Mouse (Mus musculus) midbrain, embryonic 13.5 days (tissue): ENCODE data around the gene Gm17535. TPM values are rescaled to one million over a fixed set of nuclear protein-coding genes. Genes with fewer than 3 reads are reported as not detected.
A peak's percentile ranks its signal among the peaks of the same experiment; 100 is the strongest.
"Not testable (repeated sequence)": the region's sequence is repeated elsewhere in the genome, so short reads cannot be mapped to it uniquely, and the experiment has no call there.

Experiments
- ATAC-seq: fragments of 200-750 bp; cut with Nextera tagmentation; 2 replicates; pipeline ENCODE4 v1.8.0; 2017; ENCODE audit warnings: mild to moderate bottlenecking, moderate TSS enrichment, moderate library complexity
- H3K27ac ChIP-seq: fragments of 300-500 bp; sonication (generic); 2 replicates; pipeline ENCODE4 v1.5.1; 2015; ENCODE audit warnings: inconsistent platforms, mild to moderate bottlenecking, moderate library complexity
- H3K27me3 ChIP-seq: fragments of 300-500 bp; sonication (generic); 2 replicates; pipeline ENCODE4 v1.6.1; 2015; ENCODE audit warnings: mild to moderate bottlenecking, inconsistent platforms
- H3K36me3 ChIP-seq: fragments of 300-500 bp; sonication (generic); 2 replicates; pipeline ENCODE4 v1.6.1; 2015; ENCODE audit warnings: mild to moderate bottlenecking, inconsistent platforms
- H3K4me1 ChIP-seq: fragments of 300-500 bp; sonication (generic); replicated peaks from 2 replicates; pipeline ENCODE4 v1.6.1; 2015; ENCODE audit warnings: inconsistent platforms
- H3K4me2 ChIP-seq: fragments of 300-500 bp; sonication (generic); replicated peaks from 2 replicates; pipeline ENCODE4 v1.6.1; 2015; ENCODE audit warnings: moderate library complexity, mild to moderate bottlenecking, inconsistent platforms
- H3K4me3 ChIP-seq: fragments of 300-500 bp; sonication (generic); replicated peaks from 2 replicates; pipeline ENCODE4 v1.5.1; 2015; ENCODE audit warnings: mild to moderate bottlenecking, inconsistent platforms
- H3K9ac ChIP-seq: fragments of 300-500 bp; sonication (generic); replicated peaks from 2 replicates; pipeline ENCODE4 v1.6.1; 2015; ENCODE audit warnings: mild to moderate bottlenecking, inconsistent platforms
- H3K9me3 ChIP-seq: fragments of 300-500 bp; sonication (generic); 2 replicates; pipeline ENCODE4 v1.6.1; 2016; ENCODE audit warnings: mild to moderate bottlenecking, inconsistent platforms
- WGBS: fragments of 180-500 bp; shearing (Covaris S2); methylation state at CpG from one replicate; pipeline ENCODE4 v1.1.7; 2015; 5-methylcytosine and 5-hydroxymethylcytosine counted together
- microRNA-seq: library from miRNA; unstranded; fragments of <30 nt; microRNA quantifications from one replicate; pipeline ENCODE4, GENCODE M21; 2016
- polyA plus RNA-seq: library from polyadenylated mRNA; unstranded; fragments of >200 nt; fragmentation: Nextera tagmentation; extraction: Ambion mirVana; gene quantifications from 2 replicates; pipeline ENCODE4 v1.2.1, GENCODE M21; 2015

The Gm17535 gene
- polyA plus RNA-seq, 1 experiment from 2014 or later = not detected

DNA sequence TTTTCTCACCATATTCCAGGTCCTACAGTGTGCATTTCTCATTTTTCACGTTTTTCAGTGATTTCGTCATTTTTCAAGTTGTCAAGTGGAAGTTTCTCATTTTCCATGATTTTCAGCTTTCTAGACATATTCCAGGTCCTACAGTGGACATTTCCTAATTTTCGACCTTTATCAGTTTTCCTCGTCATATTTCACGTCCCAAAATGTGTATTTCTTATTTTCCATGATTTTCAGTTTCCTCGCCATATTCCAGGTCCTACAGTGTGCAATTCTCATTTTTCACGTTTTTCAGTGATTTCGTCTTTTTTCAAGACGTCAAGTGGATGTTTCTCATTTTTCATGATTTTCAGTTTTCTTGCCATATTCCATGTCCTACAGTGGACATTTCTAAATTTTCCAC lies 7.2 kb upstream of the Gm17535 start:
- 0 out of 2 replicates have a peak, but pooled peaks have one; percentile 2 for ATAC-seq
- not testable (repeated sequence) for H3K4me3 ChIP-seq

GRCm38 (mm10) chr9:3029276-3030000 lies 5.0 kb upstream of the Gm17535 start:
- not testable (repeated sequence) for H3K4me2 ChIP-seq, H3K4me3 ChIP-seq, H3K27me3 ChIP-seq, ATAC-seq, H3K9ac ChIP-seq, H3K36me3 ChIP-seq, H3K9me3 ChIP-seq, H3K4me1 ChIP-seq, H3K27ac ChIP-seq
- WGBS = 66% methylated on average over 13 of the region's 16 CpGs

More for the DNA sequence above, 7.2 kb upstream of the Gm17535 start:
- not testable (repeated sequence) for H3K27me3 ChIP-seq, H3K36me3 ChIP-seq, H3K4me1 ChIP-seq, H3K9ac ChIP-seq, H3K27ac ChIP-seq, H3K4me2 ChIP-seq, H3K9me3 ChIP-seq
- 75% methylated on average over 9 of the region's 9 CpGs for WGBS

DNA sequence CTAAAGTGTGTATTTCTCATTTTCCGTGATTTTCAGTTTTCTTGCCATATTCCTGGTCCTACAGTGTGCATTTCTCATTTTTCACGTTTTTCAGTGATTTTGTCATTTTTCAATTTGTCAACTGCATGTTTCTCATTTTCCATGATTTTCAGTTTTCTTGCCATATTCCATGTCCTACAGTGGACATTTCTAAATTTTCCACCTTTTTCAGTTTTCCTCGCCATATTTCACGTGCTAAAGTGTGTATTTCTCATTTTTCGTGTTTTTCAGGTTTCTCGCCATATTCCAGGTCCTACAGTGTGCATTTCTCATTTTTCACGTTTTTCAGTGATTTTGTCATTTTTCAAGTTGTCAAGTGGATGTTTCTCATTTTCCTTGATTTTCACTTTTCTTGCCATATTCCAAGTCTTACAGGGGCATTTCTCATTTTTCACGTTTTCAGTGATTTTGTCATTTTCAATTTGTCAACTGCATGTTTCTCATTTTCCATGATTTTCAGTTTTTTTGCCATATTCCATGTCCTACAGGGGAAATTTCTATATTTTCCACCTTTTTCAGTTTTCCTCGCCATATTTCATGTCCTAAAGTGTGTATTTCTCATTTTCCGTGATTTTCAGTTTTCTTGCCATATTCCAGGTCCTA lies 3.6 kb upstream of the Gm17535 start:
- not testable (repeated sequence) for H3K4me2 ChIP-seq, H3K4me1 ChIP-seq, H3K27me3 ChIP-seq, H3K9ac ChIP-seq, H3K9me3 ChIP-seq, H3K36me3 ChIP-seq, H3K4me3 ChIP-seq, ATAC-seq, H3K27ac ChIP-seq
- 67% methylated on average over 2 of the region's 10 CpGs for WGBS

DNA sequence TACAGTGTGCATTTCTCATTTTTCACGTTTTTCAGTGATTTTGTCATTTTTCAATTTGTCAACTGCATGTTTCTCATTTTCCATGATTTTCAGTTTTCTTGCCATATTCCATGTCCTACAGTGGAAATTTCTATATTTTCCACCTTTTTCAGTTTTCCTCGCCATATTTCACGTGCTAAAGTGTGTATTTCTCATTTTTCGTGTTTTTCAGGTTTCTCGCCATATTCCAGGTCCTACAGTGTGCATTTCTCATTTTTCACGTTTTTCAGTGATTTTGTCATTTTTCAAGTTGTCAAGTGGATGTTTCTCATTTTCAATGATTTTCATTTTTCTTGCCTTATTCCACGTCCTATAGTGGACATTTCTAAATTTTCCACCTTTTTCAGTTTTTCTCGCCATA lies 2.2 kb downstream of the Gm17535 start, which contains the start of gene Gm10715:
TSS of gene Gm10715 (plus strand) at position 301 of the 400 bp plus-strand sequence.
- not testable (repeated sequence) for H3K9me3 ChIP-seq, H3K36me3 ChIP-seq, H3K4me2 ChIP-seq, H3K4me3 ChIP-seq, ATAC-seq, H3K27ac ChIP-seq, H3K4me1 ChIP-seq, H3K27me3 ChIP-seq, H3K9ac ChIP-seq
- 83% methylated on average over 8 of the region's 8 CpGs for WGBS

GRCm38 (mm10) chr9:3038161-3038560 lies 3.8 kb downstream of the Gm17535 start:
- not testable (repeated sequence) for H3K4me2 ChIP-seq, H3K4me3 ChIP-seq, H3K9ac ChIP-seq, H3K27ac ChIP-seq, H3K36me3 ChIP-seq, ATAC-seq, H3K27me3 ChIP-seq, H3K9me3 ChIP-seq, H3K4me1 ChIP-seq
- WGBS = 69% methylated on average over 4 of the region's 4 CpGs

Small RNAs within 50 kb of the gene (microRNA-seq; reads per million reads assigned to microRNA genes)
- gene Mir101c = not detected

Other genes starting within 250 kb of the Gm17535 start
- gene Gm10722, start 33.7 kb upstream of the Gm17535 start, polyA plus RNA-seq = not detected in 2 replicates
- 0.32 and 0.35 TPM in 2 replicates for gene Gm11168, start 31.3 kb upstream of the Gm17535 start, polyA plus RNA-seq
- gene Gm10721, start 21.5 kb upstream of the Gm17535 start, polyA plus RNA-seq = 0.37 and 0.51 TPM in 2 replicates
- gene Gm10720, start 18.9 kb upstream of the Gm17535 start, polyA plus RNA-seq = not detected in 2 replicates
- gene Gm10719, start 17.2 kb upstream of the Gm17535 start, polyA plus RNA-seq = 1.3 and 1.4 TPM in 2 replicates
- gene Gm10718, start 11.1 kb upstream of the Gm17535 start, polyA plus RNA-seq = 2.0 and 2.5 TPM in 2 replicates
- gene Gm10717, start 9.2 kb upstream of the Gm17535 start, polyA plus RNA-seq = 1.5 and 2.0 TPM in 2 replicates
- gene Gm10715, start 2.3 kb downstream of the Gm17535 start, polyA plus RNA-seq = not detected in 2 replicates